Mouse (Mus musculus) cerebellum, adult 8-10 months (tissue): ENCODE measurements around the gene Hacd2.

Source experiments
- DNase-seq: peaks from one replicate; pipeline ENCODE4 v3.0.0; 2022

Hacd2 gene

DNA sequence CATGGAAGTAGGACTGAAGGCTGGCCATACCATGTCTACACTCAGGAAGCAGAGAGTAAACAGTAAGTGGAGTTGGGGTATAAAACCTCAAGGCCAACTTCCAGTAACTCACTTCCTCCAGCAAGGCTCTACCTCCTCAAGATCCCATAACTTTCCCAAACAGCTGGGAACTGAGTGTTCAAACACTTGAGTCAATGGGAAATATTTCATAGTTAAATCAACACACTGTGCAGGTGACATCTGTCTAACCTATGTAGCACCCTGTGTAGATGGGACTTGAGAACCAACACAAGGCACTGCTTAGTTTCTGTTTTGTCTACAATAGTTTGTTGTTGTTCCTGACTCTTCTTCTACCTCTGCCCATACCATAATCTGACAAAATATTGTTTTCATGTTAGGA, 13.8 kb upstream of the Hacd2 start:
- no peak for DNase-seq

GRCm38 (mm10) chr16:35013501-35013900, 8.7 kb upstream of the Hacd2 start:
- DNase-seq: no peak

DNA sequence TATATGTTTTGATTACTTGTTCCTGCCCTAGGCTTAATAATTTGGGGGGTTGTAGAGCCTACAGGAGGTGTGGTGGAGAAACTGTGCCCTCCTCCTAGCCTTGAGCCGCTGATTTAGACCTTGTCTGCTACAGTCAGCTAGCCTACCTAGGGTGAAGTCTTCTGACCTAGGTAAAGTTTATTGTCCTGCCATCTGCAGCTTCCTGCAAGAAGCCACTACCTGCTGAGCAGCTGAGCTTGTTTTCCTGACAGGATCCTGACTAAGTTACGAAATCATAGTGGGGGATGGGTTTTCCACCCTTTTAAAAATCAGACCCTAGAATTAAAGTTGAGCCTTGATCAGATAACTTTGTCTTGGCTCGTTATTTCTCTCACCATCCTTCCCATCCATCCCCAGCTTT, 5.7 kb upstream of the Hacd2 start:
- DNase-seq: no peak

- no peak for DNase-seq
Measured at GRCm38 (mm10) chr16:35018470-35018974, 3.7 kb upstream of the Hacd2 start.

- no peak for DNase-seq
Measured at GRCm38 (mm10) chr16:35021903-35022241, 356 bp upstream of the Hacd2 start.

GRCm38 (mm10) chr16:35023138-35023735, 1.0 kb downstream of the Hacd2 start:
- no peak for DNase-seq

DNA sequence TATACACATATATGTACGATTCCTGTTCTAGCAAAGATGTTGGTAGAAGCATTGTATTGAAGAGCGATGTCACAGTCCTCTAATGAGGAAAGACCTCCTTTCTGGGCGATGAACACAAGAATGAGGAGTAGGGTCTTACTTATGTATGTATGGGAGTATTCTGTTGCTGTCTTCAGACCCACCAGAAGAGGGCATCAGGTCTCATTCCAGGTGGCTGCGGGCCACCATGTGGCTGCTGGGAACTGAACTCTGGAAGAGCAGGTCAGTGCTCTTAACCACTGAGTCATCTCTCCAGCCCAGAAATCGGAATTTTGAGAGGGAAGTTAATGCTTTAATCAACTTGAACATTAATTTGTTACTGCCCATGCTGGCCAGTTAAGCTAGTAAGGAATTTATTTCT, 2.1 kb downstream of the Hacd2 start:
- DNase-seq: no peak

GRCm38 (mm10) chr16:35025347-35025746, 3.1 kb downstream of the Hacd2 start:
- no peak for DNase-seq

GRCm38 (mm10) chr16:35033241-35033640, 11.0 kb downstream of the Hacd2 start:
- no peak for DNase-seq

- no peak for DNase-seq
Measured at GRCm38 (mm10) chr16:35033809-35034577, 11.8 kb downstream of the Hacd2 start.

DNA sequence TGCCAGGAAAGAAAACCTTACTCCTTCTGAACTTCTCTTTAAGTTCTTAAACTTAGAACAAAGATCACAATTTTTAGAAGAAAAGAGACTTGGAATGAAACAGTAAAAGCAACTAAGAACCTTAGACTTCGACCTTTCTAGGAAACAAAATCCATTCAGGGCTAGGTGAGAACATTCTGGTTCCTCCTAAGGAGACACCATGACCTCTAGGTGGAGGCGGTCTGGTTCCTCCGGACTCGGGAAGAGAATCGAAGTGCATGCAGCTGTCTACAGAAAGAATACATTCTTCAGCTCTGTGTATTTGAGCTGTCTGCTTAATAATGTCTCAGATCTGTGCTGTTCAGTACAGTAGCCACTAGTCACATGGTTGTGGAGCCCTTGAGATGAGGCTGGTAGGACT, 12.7 kb downstream of the Hacd2 start:
- DNase-seq: no peak

DNA sequence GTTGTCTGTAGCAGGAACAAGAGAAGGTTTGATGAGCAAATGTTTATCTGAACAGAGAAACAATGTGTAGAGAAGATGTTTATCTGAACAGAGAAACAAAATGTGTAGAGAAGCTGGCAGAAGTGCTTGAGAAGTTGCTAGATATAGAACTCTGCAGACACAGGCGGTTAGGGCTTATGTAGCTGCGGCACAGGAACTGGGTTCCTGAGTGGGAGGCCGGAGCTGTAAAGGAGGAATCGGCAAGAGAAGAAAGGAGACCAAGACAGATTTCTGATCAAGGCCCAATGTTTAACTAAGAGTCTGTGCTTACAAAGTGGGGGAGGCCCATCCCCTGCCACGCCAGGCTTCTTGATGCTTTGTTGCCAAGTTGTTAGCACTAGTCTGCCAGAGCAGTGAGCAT, 14.5 kb downstream of the Hacd2 start:
- no peak for DNase-seq

- DNase-seq: no peak
Measured at GRCm38 (mm10) chr16:35038343-35039057, 16.3 kb downstream of the Hacd2 start.

DNA sequence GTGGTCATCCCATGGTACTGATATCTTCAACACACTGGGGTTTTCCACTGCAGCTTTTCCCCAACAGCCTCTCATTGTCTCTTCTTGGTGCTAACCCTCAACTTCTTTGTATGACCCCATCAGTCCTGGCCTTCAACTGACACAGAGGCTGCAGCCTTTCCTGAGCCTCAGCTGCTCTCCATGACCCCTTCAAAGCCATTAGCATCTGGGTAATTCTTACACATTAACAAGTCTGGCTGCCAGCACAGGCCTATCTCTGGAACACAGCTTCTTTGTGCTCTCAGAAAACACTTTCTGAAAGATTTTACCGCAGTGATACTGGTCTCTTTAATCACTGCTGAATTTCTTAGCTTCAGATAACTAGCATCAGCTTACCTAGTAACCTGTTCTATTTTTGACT, 17.9 kb downstream of the Hacd2 start:
- no peak for DNase-seq

- DNase-seq: no peak
Measured at GRCm38 (mm10) chr16:35041001-35041400, 18.8 kb downstream of the Hacd2 start.

DNA sequence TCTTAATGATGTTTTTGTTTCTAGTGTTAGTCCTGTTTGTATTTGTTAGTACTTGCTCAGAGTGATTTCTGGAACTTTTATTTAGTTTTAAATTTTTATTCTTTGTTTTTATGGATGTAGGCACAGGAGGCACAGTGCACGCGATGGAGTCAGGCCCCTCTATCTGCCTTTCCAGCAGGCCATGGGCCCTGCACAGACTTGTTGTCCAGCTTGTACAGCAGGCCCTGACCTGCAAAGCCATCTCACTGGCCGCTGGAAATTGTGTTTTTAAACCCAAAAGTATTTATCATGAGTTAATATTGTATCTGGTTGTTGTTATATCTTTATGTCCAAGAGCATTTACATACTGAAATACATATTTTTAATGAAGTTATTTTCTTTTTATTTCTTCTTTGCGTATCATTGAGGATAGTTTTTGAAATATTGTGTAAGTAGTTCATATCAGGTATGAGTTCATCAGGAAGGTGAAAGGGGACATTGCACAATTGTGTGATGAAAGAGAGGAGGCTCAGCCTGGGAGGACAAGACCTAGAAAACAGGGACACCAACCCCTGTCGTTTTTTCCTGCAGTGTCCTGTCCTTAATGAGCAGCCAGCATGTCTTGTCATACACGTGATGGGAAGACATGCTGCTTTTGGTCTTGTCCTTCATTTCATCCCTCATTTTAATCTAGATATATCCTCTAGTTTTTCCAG, 24.0 kb downstream of the Hacd2 start:
- DNase-seq: no peak

DNA sequence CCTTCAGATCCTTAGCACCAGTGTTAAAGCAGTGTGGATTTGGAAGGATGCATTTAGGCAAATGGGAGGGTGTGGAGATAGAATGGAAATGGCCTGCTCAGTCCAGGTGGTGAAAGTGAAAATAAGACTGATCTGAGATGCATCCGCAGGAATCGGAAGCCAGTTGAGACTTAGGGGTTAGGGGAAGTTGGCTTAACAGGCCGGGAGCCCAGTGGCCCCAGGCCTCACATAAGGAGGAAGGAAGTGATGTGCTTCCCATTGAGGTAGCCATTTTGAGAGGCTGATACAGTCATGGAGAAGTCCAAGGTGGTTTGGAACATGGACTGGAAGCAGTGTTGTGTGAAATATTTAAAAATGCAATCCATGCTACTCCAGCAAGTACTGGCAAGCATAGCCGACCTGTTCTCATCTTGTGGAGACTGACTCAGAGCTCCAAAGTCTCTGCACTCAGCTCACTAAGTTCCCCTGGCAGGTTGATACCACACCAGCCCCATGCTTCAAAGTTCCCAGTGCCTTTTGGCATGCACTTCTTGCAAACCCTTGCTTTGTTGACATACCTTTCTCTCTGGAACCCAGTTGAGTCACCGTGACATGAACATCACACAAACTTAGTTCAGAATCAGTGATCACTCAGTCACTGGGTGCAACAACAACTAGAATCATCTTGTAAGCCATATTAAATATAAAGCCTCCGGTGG, 25.2 kb downstream of the Hacd2 start:
- no peak for DNase-seq

DNA sequence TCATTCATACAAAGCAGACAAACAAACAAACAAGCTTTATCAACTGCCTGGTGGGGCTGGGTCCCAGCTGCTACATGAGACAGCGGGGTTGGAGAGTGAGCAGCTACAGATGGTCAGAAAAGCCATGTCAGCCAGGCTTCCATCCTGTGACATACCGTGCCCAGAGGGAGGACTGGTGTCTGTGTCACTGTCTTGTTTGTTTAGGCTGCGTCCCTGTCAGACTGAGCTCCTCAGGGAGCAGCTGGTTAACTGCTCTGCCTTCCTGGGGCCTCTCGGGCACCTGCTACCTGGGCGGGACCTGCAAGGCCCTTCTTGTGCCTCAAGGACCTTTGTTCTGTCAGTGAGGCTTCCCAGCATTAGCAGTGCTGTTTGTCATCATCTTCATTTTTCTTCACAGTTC, 28.8 kb downstream of the Hacd2 start:
- DNase-seq: peak; percentile 30

- no peak for DNase-seq
Measured at GRCm38 (mm10) chr16:35052191-35052590, 30.0 kb downstream of the Hacd2 start.

GRCm38 (mm10) chr16:35054432-35055193, 32.4 kb downstream of the Hacd2 start:
- no peak for DNase-seq

DNA sequence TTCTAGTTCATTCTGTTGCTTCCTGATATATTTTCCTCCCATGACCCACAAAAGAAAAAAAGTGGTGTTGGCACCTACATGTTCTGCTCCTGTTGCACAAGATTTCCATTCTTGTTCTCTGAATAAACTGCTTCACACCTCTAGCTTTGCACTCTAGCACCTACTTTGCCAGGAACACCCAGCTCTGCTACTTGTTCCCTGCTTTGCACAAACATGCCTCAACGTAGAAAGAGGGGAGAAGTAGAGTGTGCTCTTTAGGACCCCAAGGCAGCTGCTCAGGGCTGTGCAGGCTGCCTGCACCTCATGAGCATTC, 32.9 kb downstream of the Hacd2 start:
- no peak for DNase-seq

- DNase-seq: no peak
Measured at GRCm38 (mm10) chr16:35055861-35056260, 33.6 kb downstream of the Hacd2 start.
